9 mouse cellular contexts compared by ENCODE assay signal in the genomic region with DNA sequence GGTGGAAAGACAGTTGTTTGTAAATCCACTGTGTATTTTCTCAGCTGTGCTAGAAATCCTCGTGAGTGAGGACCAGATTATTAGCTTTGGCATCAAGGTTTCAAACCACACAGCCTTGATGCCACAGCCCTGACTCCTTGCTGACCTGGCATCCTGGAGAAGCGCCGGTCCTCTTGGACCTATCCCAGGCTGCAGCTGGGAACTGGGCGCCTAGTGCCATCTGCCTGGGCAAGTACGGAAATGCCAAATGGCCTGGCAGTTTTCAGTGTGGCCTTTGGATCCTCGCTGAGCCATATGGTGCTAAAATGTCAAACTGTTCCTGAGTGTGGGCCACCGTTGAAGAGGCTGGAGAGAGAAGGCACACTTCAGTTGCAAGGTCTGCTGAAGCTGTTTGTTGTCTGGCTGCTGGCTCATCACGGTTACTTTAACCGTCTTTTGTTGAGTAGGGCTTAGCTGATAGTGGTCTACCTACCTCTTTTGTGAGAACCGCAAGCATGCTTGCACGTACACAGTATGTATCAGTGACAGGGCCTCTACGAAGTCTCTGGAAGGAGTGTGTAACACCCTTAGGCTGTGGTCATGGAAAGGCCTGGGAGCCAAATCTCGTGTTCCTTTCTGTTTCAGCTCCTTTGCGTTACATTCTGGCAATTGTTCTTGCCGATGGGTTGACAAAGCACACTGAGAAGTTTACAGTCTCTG. TPM values are rescaled to one million over a fixed set of nuclear protein-coding genes. Genes with fewer than 3 reads are reported as not detected.
DNase-seq lines count a peak whose midpoint lies in the region; ATAC-seq and TF ChIP-seq lines count a peak whose summit lies in the region.
"Had no signal": no experiment of that assay in that cellular context is flagged by ENCODE, and none has a peak within 500 bp of the region (broad histone marks: within the 10 kb centered on the region; RNA-seq: fewer than 3 reads in every experiment).

No protein-coding gene starts in this region.

- 70% methylated on average over 15 of the region's 15 CpGs for WGBS in midbrain, embryonic 13.5 days
- 64% methylated on average over 15 of the region's 15 CpGs for WGBS in midbrain, embryonic 11.5 days
- 52% methylated on average over 15 of the region's 15 CpGs for WGBS in forebrain, postnatal 0 days
- 64% methylated on average over 15 of the region's 15 CpGs for WGBS in hindbrain, embryonic 16.5 days
- 33% methylated on average over 15 of the region's 15 CpGs for WGBS in lung, embryonic 16.5 days

- no peak overlapping the region for H3K4me2 ChIP-seq in midbrain, embryonic 13.5 days (replicated peaks)
- H3K4me2 ChIP-seq in midbrain, embryonic 11.5 days = no peak overlapping the region
- no peak overlapping the region for H3K4me2 ChIP-seq in forebrain, postnatal 0 days (ENCODE audit: low read depth)
- H3K4me2 ChIP-seq in hindbrain, embryonic 16.5 days (ENCODE audit: low read length) = no peak overlapping the region
- peak overlapping the region; percentile 2; the same call in 1 of the 2 replicates for H3K4me2 ChIP-seq in lung, embryonic 16.5 days (ENCODE audit: low read depth, low read length)
- H3K4me2 ChIP-seq: heart, embryonic 13.5 days had no signal

- H3K9me3 ChIP-seq in midbrain, embryonic 13.5 days = no peaks in the 10 kb centered on the region
- no peaks in the 10 kb centered on the region for H3K9me3 ChIP-seq in midbrain, embryonic 11.5 days (ENCODE audit: control insufficient read depth, low read length)
- no peaks in the 10 kb centered on the region for H3K9me3 ChIP-seq in forebrain, postnatal 0 days (ENCODE audit: low read length)
- no peaks in the 10 kb centered on the region for H3K9me3 ChIP-seq in hindbrain, embryonic 16.5 days (ENCODE audit: control insufficient read depth, low read length)
- no peaks in the 10 kb centered on the region for H3K9me3 ChIP-seq in lung, embryonic 16.5 days (ENCODE audit: control insufficient read depth, low read length)
- H3K9me3 ChIP-seq: heart, embryonic 13.5 days had no signal

- H3K4me1 ChIP-seq in midbrain, embryonic 13.5 days (replicated peaks) = peaks cover 30% of the 10 kb centered on the region
- no peaks in the 10 kb centered on the region for H3K4me1 ChIP-seq in midbrain, embryonic 11.5 days (ENCODE audit: control insufficient read depth, insufficient read depth, low read length)
- H3K4me1 ChIP-seq in brown adipose tissue, adult 24 weeks (ENCODE audit: control insufficient read depth, insufficient read depth, insufficient read length, low read length) = peaks cover 30% of the 10 kb centered on the region
- 0 out of 2 replicates have a peak, but pooled peaks cover 5% of the 10 kb centered on the region for H3K4me1 ChIP-seq in forebrain, postnatal 0 days (ENCODE audit: insufficient read depth)
- H3K4me1 ChIP-seq in hindbrain, embryonic 16.5 days (ENCODE audit: control insufficient read depth, insufficient read depth, low read depth, low read length) = peaks cover 26% of the 10 kb centered on the region
- peaks cover 37% of the 10 kb centered on the region for H3K4me1 ChIP-seq in lung, embryonic 16.5 days (replicated peaks; ENCODE audit: control insufficient read depth, insufficient read depth, low read length)

- H3K27ac ChIP-seq in midbrain, embryonic 13.5 days = no peak overlapping the region
- H3K27ac ChIP-seq in midbrain, embryonic 11.5 days (ENCODE audit: low read depth, low read length) = no peak overlapping the region
- peak overlapping the region; percentile 35 for H3K27ac ChIP-seq in brown adipose tissue, adult 24 weeks (replicated peaks; ENCODE audit: low read depth, low read length)
- no peak overlapping the region for H3K27ac ChIP-seq in forebrain, postnatal 0 days (ENCODE audit: low read depth, low read length)
- no peak overlapping the region for H3K27ac ChIP-seq in hindbrain, embryonic 16.5 days (ENCODE audit: low read depth, low read length)
- peak overlapping the region; percentile 76 for H3K27ac ChIP-seq in lung, embryonic 16.5 days (ENCODE audit: low read length)
- H3K27ac ChIP-seq: heart, embryonic 13.5 days had no signal

- H3K4me3 ChIP-seq in midbrain, embryonic 13.5 days (replicated peaks) = no peak overlapping the region
- no peak overlapping the region for H3K4me3 ChIP-seq in midbrain, embryonic 11.5 days (ENCODE audit: low read depth, low read length)
- H3K4me3 ChIP-seq in brown adipose tissue, adult 24 weeks (ENCODE audit: insufficient read depth, low read depth, low read length) = no peak overlapping the region
- H3K4me3 ChIP-seq in forebrain, postnatal 0 days (ENCODE audit: low read depth, low read length) = no peak overlapping the region
- no peak overlapping the region for H3K4me3 ChIP-seq in hindbrain, embryonic 16.5 days (ENCODE audit: low read length)
- no peak overlapping the region for H3K4me3 ChIP-seq in lung, embryonic 16.5 days (ENCODE audit: low read length)
- H3K4me3 ChIP-seq: heart, embryonic 13.5 days had no signal

- no peaks in the 10 kb centered on the region for H3K27me3 ChIP-seq in midbrain, embryonic 13.5 days
- no peaks in the 10 kb centered on the region for H3K27me3 ChIP-seq in midbrain, embryonic 11.5 days (ENCODE audit: control insufficient read depth, insufficient read depth, low read length)
- H3K27me3 ChIP-seq in forebrain, postnatal 0 days (ENCODE audit: insufficient read depth, low read length) = no peaks in the 10 kb centered on the region
- no peaks in the 10 kb centered on the region for H3K27me3 ChIP-seq in hindbrain, embryonic 16.5 days (replicated peaks; ENCODE audit: control insufficient read depth, insufficient read depth, low read length)
- H3K27me3 ChIP-seq in lung, embryonic 16.5 days (ENCODE audit: control insufficient read depth, insufficient read depth, low read depth, low read length) = no peaks in the 10 kb centered on the region
- H3K27me3 ChIP-seq: heart, embryonic 13.5 days had no signal

- ATAC-seq in midbrain, embryonic 13.5 days = 0 out of 2 replicates have a peak, but pooled peaks have one; percentile 37
- no peak for ATAC-seq in midbrain, embryonic 11.5 days (ENCODE audit: low FRiP score)
- peak; percentile 40 for ATAC-seq in forebrain, postnatal 0 days
- peak; percentile 79 for ATAC-seq in hindbrain, embryonic 16.5 days
- ATAC-seq in lung, embryonic 16.5 days (ENCODE audit: low read depth) = peak; percentile 79

- DNase-seq in midbrain, embryonic 11.5 days (ENCODE audit: low spot score, missing footprints) = no peak
- DNase-seq in forebrain, postnatal 0 days = no peak
- DNase-seq in frontal cortex, postnatal 36 days (ENCODE audit: low spot score in 2 of 2) = no peak
- no peak for DNase-seq in spleen, adult 12 weeks (ENCODE audit: low spot score)

- H3K9ac ChIP-seq in midbrain, embryonic 13.5 days (replicated peaks) = no peak overlapping the region
- no peak overlapping the region for H3K9ac ChIP-seq in midbrain, embryonic 11.5 days (ENCODE audit: low read length)
- no peak overlapping the region for H3K9ac ChIP-seq in forebrain, postnatal 0 days
- no peak overlapping the region for H3K9ac ChIP-seq in hindbrain, embryonic 16.5 days (ENCODE audit: low read depth, low read length)
- H3K9ac ChIP-seq in lung, embryonic 16.5 days (ENCODE audit: low read length) = no peak overlapping the region
- H3K9ac ChIP-seq: heart, embryonic 13.5 days had no signal

- H3K36me3 ChIP-seq in midbrain, embryonic 13.5 days = no peaks in the 10 kb centered on the region
- no peaks in the 10 kb centered on the region for H3K36me3 ChIP-seq in midbrain, embryonic 11.5 days (ENCODE audit: control insufficient read depth, insufficient read depth, low read length)
- no peaks in the 10 kb centered on the region for H3K36me3 ChIP-seq in forebrain, postnatal 0 days (ENCODE audit: insufficient read depth)
- H3K36me3 ChIP-seq in hindbrain, embryonic 16.5 days (ENCODE audit: control insufficient read depth, insufficient read depth, low read length) = no peaks in the 10 kb centered on the region
- H3K36me3 ChIP-seq in lung, embryonic 16.5 days (ENCODE audit: control insufficient read depth, insufficient read depth, low read length) = no peaks in the 10 kb centered on the region
- H3K36me3 ChIP-seq: heart, embryonic 13.5 days had no signal

- TF ChIP-seq CTCF in forebrain, postnatal 0 days (IDR thresholded peaks at IDR 0.05; ENCODE audit: low read depth) = peak; percentile 16

RNA-seq across cellular contexts. Expression of a gene that starts 53.3 kb away (rescaled TPM):
- polyA plus RNA-seq in midbrain, embryonic 13.5 days (2015; fragmentation: Nextera tagmentation; extraction: Ambion mirVana) = 38.2 and 38.4 TPM in 2 replicates
- 10.2 and 12.6 TPM in 2 replicates for polyA plus RNA-seq in midbrain, embryonic 11.5 days (2014; fragmentation: Nextera tagmentation; extraction: Ambion mirVana)
- polyA plus RNA-seq in brown adipose tissue, adult 24 weeks (2012; ENCODE audit: insufficient read depth, insufficient read length, missing spikeins) = 2.6 and 3.3 TPM in 2 replicates
- total RNA-seq in forebrain, postnatal 0 days (2014; rRNA removed) = 27.5 and 30.9 TPM in 2 replicates
- 3.6 and 10.5 TPM in 2 replicates for polyA plus RNA-seq in forebrain, postnatal 0 days (2015; fragmentation: Nextera tagmentation; extraction: Ambion mirVana)
- polyA plus RNA-seq in hindbrain, embryonic 16.5 days (2015; fragmentation: Nextera tagmentation; extraction: Ambion mirVana) = 27.9 and 28.9 TPM in 2 replicates
- polyA plus RNA-seq in lung, embryonic 16.5 days (2015; fragmentation: Nextera tagmentation; extraction: Ambion mirVana) = 28.4 and 32.9 TPM in 2 replicates

RNA-seq across cellular contexts. Expression of a gene that starts 53.4 kb away (rescaled TPM):
- 26.9 and 28.9 TPM in 2 replicates for polyA plus RNA-seq in midbrain, embryonic 13.5 days (2015; fragmentation: Nextera tagmentation; extraction: Ambion mirVana)
- 40.0 and 43.7 TPM in 2 replicates for polyA plus RNA-seq in midbrain, embryonic 11.5 days (2014; fragmentation: Nextera tagmentation; extraction: Ambion mirVana)
- 6.1 and 9.6 TPM in 2 replicates for polyA plus RNA-seq in brown adipose tissue, adult 24 weeks (2012; ENCODE audit: insufficient read depth, insufficient read length, missing spikeins)
- 31.8 and 34.4 TPM in 2 replicates for total RNA-seq in forebrain, postnatal 0 days (2014; rRNA removed)
- polyA plus RNA-seq in forebrain, postnatal 0 days (2015; fragmentation: Nextera tagmentation; extraction: Ambion mirVana) = 30.7 and 31.6 TPM in 2 replicates
- 30.9 and 33.0 TPM in 2 replicates for polyA plus RNA-seq in hindbrain, embryonic 16.5 days (2015; fragmentation: Nextera tagmentation; extraction: Ambion mirVana)
- polyA plus RNA-seq in lung, embryonic 16.5 days (2015; fragmentation: Nextera tagmentation; extraction: Ambion mirVana) = 42.3 and 42.8 TPM in 2 replicates

Comparison
In these comparisons a context has a peak if more than half of its experiments do, and no peak if none do; other contexts are left out.
1. H3K27ac ChIP-seq: peak in brown adipose tissue, adult 24 weeks (single experiment) and lung, embryonic 16.5 days (single experiment); none in midbrain, embryonic 13.5 days (single experiment), midbrain, embryonic 11.5 days (single experiment), forebrain, postnatal 0 days (single experiment) and hindbrain, embryonic 16.5 days (single experiment).